Mouse (Mus musculus) spleen, postnatal 10 days (tissue): ENCODE measurements around the gene Rbl2.

Source experiments
- DNase-seq, 2 experiments: peaks; one replicate each; pipeline ENCODE4 v3.0.0; 2021 to 2022; ENCODE audit warnings: low spot score in 2 of 2

The Rbl2 gene

DNA sequence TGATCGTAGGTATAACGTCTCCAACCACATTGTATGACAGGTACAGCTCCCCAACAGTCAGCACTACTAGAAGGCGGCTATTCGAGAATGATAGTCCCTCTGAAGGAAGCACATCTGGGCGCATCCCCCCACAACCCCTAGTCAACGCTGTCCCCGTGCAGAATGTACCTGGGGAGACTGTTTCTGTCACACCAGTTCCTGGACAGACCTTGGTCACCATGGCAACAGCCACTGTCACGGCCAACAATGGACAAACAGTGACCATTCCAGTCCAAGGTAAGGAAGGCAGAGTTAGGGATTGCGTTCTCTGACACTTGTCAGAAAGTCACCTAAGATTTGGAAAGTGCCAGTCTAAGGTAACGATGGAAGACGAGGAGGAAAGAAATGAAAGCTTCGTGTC is 36.4 kb downstream of the Rbl2 start:
- DNase-seq: no peak

DNA sequence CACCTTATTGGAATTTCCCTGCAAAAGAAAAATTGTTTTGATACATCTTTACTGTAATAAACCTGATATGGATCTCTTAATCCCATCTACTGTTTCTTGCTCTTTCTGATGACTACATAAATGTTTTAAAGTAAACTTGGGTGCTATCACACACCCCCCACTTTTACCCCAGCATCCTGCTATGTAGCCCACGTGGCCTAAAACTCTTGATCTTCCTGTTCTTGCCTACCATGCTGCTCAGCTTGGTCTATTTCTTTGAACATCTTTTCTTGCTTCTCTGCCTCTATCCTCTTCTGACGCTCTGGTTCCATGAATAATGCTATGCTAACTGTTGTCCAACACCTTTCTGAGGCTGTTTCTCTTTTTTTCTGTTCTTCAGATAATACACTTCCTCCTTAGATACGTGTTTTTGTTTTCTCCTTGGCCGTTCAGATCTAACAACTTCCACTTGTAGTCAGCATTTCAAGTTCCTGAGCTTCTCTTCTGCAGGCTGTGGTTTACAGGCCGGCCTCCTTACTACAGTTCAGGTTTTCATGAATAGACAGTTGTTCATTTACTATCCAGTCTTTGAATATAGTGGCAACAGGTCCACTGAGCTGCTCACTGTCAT is 42.1 kb downstream of the Rbl2 start:
- no peak for DNase-seq

DNA sequence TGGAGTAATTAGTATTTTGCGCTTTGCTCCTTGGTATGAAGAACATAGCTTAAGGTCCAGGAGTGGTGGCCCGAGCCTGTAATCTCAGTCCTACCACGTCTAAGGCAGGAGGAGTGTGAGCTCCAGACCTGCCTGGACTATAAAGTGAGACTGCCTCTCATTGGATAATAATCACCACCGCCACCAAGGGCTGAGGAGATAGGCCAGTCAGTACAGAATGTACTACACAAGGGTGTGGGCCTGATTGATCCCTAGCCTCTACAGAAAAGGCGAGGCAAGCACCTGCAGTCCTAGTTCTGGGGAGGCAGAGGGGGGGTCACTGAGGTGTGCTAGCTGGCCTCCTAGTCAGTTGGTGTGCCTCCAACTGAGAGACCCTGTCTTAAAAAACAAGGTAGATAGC is 44.6 kb downstream of the Rbl2 start:
- DNase-seq: no peak

DNA sequence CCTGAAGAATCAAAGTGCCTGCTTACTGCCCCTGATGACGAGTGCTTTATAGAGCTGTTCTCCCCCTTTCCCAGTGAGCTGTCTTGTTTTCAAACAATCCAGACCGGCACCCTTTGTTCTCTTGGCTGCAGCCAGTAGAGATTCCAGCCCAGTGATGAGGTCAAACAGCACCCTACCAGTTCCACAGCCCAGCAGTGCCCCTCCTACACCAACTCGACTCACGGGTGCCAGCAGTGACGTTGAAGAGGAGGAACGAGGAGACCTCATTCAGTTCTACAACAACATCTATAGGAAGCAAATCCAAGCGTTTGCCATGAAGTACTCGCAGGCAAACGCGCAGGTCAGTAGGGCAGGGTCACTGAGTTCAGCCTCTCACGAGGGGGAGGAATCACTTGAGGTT is 45.1 kb downstream of the Rbl2 start:
- DNase-seq: no peak

DNA sequence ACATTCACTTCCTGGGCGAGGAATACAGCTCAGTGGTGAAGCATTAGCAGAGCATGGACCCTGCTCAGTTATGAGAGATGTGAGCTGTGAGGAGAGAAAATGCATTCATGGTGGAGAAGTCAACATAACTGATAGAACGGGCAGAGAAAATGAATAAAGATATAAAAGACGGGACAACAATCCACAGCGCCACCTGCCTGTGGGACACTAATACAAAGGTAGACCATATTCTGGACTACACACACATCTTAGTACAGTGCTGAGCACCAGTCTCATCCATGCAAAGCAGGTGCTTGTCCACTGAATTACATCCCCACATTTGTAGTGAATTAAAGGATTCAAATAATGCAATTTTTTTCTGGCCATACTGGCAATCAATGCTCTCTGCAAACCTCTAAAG is 47.7 kb downstream of the Rbl2 start:
- peak in 1 of 2 experiments; percentile 26 for DNase-seq

DNA sequence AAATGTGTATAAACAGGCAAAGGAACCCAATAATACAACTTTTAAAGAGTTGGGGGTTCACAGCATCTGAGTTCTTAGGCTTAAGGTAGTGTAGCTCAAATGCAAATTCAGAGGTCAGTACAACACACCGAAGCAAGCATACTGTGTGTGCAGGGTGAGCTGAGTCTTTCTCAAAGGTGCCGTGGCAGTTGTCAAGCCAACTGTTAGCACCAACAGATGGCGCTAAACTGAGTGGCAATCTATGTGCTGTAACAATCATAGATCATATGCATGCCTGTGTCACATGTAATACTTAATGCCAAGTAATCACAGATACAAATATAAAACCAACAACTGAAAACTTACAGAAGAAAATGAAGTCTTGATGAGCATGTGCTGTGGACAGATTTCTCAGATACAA is 48.3 kb downstream of the Rbl2 start:
- DNase-seq: no peak

DNA sequence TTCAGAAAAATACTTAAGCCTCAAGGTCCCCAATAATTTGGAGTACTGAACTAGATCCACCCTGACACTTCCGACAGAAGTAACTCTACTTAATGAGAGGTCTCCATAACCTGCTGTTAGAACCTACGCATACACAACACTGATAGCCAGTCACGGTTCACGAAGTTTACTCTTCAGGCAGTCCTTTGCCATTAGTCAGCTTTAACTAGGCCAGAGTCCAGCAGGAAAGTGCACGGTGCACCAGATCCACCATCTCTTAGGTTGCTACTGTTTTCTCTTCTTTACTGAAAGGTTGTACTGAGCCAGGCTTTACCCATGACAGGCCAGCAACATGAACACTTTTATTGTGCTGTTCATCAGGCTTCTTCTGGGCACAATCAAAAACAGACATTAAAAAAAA is 54.5 kb downstream of the Rbl2 start:
- no peak for DNase-seq

DNA sequence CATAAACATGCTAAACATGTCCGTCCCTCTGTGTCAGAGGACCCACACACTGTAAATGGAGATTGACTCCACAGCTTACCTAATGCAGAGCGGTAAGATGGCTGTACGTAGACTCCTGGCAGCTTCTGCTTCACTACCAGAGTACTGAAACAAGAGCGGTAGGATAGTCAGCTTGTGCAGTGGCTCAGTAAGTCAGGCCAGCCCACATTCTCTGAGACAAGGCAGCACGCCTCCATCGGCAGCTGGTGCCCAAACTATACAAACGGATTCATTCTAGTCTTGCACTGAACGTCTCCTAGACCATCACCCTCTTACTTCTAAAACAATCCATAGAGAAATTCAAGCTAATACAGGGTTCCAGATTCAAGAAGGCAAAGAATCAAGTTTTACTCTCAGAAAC is 56.9 kb downstream of the Rbl2 start:
- DNase-seq: no peak

DNA sequence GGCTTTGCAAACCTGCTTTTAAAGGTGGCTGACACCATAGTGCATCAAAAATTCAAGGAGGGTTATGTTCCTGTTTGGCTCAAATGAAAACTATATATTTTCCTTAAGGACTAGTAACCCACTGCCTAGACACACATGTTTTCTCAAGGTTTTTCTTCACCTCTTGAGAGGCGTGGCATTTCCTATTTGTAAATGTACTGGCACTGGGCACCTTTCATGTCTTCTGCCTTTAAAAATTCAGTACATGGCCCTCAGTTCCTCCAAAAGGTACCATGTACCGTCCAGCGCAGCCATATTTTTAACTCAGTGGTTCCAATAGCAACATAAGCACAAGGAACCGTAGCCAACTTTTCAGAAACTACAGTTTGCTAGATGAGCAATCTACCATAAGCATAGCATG is 62.9 kb downstream of the Rbl2 start:
- no peak for DNase-seq

DNA sequence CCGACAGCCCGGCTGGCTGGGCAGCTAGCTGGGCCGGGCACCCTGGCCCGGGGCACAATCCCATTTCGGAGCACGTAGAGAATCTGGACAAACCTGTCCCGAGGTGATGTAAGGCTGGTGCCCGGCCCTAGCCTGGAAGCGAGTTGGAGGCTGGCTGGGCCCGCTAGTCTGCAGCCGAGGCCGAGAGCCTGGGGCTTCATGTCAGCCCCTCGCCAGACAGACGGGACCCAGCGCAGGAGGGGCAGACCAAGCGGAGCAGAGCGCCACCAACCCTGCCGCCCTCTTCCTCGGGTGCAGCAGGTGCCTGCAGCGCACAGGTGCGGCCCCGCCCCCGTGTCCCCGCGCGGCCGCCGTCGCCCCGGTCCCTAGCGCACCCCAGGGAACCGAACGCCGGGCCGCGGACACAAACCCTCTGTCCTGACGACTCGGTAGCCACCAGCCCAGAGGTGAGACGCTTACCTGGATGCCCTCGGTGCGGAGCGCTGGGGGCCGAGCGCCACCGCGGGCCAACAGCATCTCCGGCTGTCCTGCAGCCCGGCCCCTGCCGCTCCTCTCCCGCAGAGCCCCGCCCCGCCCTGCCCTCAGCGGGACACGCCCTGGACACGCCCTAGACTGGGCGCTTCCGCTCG is 63.7 kb downstream of the Rbl2 start:
- DNase-seq: no peak

DNA sequence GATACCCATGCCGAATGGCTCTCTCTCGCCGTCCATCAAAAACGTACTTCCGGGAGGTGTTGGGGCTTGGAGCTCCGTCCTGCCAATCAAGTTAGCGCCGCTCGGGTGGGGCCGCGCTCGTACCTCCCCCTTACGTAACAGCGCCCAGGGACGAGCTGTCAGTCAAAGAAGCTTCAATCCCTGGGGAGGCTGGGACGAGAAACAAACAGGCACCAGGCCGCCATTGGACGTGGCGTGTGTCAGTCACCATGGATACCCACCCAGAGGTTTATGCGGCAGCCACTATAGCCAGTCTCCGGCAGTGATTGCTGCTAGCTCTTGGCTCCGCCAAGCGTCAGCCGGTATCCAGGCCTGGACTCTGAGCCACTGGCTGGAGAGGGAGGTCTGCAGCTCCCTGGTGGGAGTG is 64.2 kb downstream of the Rbl2 start:
- DNase-seq: peak; percentile 90 to 97

DNA sequence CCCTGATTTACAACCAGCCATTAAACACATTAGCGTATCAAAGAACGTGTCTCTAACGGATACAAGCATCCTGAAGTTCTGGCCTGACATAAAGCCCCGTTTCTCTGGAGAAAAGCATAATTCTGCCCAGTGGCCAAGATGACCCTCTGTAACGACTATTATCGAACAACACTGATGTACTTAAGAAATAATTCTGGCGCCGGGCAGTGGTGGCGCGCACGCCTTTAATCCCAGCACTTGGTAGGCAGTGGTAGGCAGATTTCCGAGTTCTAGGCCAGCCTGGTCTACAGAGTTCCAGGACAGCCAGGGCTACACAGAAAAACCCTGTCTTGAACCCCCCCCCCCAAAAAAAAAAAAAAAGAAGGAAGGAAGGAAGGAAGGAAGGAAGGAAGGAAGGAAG is 64.8 kb downstream of the Rbl2 start:
- no peak for DNase-seq

DNA sequence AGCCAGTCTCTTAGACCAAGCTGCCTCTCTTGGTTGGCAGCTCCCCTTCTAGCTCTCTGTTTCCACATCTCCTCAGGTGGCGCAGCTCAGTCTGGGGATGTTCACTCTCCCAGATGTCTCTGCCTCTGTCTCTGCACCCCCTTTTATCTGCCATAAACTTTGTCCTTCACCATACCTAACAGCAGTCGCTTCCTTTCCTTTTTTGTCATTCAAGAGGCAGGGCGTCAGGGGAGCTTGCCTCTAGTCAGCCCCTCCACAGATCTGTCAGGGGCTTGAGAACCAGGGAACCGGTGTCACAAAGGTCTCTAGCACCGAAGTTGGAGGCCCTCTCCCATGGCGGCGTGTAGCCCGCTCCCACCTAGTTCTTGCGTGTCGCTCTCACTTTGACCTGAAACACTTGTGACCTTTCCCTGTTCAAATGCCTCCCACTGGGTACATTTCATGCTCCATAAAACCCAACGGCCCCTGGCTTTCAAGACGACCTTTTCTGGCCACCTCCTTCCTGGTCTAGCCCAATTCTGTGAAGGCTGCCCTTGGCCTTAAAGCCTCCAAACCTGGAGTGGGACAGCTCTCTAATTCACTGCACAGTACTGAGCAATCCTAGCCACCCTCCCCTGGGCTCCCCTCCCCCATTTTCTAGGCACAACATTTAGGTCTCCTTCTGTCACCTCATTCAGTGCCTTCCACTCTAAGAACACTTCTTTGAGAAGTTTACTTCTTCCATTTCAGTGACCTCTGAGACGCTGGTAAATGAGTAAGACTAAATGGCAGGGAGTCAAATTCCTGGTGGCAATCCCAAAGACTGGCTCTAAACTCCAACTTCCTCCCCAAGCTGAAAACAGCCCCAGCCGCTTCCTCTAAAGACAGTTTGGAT is 65.7 kb downstream of the Rbl2 start:
- no peak for DNase-seq

DNA sequence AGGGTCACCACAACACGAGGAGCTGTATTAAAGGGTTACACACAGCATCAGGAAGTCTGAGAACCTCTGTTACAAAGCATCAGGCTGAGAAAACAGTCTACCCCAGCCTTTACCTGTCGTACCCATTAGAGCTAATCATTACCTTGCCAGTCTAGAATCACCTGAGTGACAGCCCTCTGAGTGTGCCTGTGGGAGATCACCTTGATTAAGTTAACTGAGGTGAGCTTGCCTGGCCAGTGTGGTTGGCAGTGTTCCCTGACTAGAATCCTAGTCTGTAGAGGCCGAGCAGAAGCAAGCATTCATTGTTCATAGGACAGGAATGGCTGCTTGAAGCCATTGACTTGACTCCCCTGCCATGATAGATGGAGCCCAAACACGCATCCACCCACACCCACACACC is 71.0 kb downstream of the Rbl2 start:
- DNase-seq: no peak

DNA sequence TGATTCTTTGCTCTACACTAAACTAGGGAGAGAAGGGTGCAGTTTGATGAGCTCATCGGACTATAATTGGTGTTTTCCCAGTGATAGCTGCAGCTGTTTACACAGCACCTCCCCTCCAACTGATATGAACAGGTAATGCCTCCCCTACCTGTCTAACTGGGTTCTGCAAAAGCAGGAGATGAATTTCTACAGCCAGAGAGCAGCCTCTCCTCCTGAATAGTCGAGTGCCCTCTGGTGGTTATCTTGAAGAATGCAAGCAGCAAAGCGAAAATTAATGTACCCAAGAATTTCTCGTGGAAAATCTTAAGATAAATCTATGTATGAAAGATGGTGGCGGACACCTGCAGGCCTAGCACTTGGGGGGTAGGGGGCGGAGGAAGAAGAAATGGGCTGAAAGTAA is 77.9 kb downstream of the Rbl2 start:
- peak; percentile 19 to 54 for DNase-seq

DNA sequence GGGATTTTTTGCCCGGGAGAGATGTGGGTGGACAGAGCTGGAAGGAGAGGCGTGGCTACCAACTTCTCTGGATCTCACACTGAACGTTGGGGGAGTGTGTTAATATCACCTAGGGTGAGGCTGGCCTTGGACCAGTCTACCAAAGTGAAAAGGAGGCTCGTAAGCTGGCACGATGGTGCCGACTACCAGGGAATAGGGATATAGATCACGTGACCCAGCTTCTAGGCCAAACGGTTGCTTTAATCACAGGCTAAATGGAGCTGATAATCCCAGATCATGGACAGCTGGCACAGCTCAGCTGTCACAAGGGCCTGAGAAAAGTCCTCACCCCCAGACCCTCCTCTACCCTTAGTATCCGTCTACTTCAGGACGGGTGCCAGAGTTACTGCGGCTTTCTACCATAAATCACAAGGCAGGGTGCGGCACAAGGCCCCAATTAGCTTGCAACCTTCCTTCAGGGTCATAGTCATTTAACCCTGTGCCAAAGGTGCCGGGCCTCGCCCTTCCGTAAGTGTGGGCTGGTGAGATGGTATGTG is 78.9 kb downstream of the Rbl2 start:
- no peak for DNase-seq

DNA sequence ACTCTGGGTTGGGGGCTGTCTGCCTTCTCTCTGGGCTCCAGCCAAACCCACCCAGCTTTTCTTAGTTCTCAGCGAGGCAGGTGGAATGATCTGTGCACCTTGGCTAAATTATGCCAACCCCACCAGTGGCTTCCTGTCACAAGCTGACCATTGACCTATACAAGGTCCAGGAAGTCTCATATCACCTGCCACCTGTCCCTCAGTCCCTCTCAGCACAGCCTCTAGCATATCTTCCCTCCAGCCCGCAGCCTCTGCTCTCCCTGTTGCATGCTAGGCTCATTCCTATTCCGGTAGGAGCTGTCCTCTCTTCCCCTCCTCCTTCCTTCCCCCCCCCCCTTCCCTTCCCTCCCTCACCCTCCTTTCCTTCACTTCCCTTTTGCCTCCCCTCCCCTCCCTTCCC is 79.4 kb downstream of the Rbl2 start:
- no peak for DNase-seq

DNA sequence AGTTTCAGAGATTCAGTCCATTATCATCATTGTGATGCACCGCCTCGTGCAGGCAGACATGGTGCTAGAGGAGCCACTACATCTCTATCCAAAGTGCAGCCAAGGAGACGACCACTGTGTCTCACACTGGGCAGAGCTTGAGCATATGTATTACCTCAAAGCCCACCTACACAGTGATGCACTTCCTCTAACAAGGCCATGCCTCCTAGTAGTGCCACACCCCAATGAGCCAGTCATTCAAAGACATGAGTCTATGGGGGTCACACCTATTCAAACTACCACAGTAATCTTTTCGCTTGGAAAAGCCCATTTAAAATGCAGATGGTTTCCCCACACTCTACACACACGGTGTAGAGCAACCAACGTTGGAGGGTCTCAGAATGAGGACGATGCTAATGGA is 81.7 kb downstream of the Rbl2 start:
- no peak for DNase-seq

DNA sequence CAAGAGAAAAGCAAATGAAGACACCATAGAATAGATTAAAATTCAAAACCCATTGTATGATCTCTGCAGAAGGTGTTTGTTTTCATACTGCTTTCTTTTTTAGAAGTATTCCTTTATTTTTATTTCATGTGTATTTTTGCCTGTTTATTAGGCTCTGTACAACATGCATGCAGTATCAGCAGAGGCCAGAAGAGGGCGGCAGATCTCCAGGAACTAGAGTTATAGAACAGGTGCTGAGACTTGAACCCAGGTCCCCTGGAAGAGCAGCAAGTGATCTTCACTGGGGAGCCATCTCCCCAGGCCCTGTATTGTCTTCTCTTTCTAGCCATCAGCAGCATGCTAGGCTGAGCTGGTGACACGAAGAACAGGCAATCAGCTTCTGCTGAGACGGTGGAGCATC is 84.0 kb downstream of the Rbl2 start:
- peak in 1 of 2 experiments; percentile 35 for DNase-seq

DNA sequence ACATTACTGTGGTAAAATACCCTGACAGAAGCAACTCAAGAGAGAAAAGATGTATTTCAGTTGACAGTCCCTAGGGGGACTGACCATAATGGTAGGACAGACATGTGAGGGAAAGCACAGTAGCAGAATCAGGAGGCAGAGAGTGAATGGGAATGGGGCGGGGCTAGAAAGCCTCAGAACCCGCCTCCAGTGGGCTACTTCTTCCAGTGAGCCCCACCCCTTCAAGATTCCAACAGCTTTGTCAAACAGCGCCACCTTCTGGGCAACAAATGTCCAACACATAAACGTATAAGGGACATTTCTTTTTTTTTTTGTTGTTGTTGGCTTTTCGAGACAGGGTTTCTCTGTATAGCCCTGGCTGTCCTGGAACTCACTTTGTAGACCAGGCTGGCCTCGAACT is 84.7 kb downstream of the Rbl2 start:
- DNase-seq: peak in 1 of 2 experiments; percentile 54

DNA sequence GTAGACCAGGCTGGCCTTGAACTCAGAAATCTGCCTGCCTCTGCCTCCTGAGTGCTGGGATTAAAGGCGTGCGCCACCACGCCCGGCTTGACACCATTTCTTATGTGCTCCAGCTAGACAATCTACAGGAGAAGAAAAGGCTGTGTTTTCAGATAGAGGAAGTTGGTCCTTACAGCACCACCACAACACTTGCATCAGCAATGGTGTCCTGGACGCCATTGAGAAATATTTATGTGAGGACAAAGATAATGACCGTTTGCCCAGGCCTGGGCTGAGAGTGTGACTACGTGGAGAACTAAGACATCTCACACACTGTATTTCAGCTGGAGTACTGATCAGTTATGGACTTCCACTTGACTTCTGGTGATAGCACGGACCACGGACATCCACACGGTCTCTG is 88.8 kb downstream of the Rbl2 start:
- DNase-seq: no peak

DNA sequence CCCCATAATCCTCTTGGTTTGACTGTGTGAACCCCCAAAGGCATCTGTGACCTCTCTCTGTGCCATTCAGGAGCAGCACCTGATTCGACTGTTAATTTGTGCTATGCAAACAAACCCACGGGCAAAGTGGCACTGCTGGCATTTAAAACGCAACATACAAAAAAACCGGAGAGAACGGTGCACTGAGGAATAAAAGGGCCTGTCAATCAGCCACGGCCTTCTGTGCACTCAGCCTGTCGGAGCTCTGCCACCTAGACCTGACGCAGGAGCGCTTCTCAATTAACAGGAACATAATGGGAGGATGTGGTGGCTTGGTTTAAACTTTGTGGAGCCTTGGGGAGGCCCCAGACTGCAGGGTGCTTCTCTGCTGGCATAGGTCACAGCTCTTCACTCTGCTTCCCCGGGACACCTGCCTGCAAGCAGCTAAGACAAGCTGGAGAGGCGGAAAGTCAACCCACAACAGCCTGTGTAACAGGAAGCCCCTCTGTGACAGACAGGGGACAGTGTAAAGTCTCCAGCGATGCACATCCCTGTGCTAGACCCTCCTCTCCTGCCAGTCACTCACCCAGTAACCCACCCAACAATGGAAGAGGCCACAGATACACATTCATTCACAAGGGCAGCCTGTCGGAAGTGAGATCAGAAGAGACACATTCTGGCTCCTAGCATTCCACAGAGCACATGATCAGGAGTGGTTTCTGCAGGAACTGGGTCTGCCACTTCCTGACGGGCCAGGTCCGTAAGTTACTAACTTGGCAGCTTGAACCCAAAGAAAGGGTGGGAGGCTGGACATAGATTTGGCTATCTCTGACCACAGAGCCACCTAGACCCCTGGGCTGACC is 90.3 kb downstream of the Rbl2 start:
- DNase-seq: no peak
